ENCODE assay signal across 10 mouse cellular contexts in the genomic region with DNA sequence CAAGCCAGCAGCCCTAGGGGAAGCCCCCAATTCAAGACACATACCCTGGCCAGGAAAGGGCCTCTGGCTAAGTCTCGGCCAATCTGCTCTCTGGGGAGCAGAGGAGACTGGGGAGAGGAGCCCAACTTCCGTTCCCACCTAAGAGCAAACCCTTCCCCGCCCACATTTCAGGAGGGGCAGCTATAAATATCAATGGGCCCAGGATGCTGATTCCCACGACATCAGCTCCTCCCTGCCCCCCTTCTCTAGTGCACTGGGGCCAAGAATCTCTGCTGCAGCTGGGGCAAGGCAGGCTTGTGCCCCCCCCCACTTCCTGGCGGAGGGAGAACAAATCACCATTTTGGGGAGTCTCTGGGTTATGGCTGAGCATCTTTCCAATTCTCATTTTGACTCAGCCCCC. TPM values are rescaled to one million over a fixed set of nuclear protein-coding genes. Genes with fewer than 3 reads are reported as not detected.
A peak's percentile ranks its signal among the peaks of the same experiment; 100 is the strongest.
DNase-seq lines count a peak whose midpoint lies in the region; ATAC-seq lines count a peak whose summit lies in the region.
"Had no signal": no experiment of that assay in that cellular context is flagged by ENCODE, and none has a peak within 500 bp of the region (broad histone marks: within the 10 kb centered on the region; RNA-seq: fewer than 3 reads in every experiment).

No protein-coding gene starts in this region.

- peaks cover 83% of the 10 kb centered on the region for H3K4me1 ChIP-seq in heart, embryonic 15.5 days (replicated peaks)
- H3K4me1 ChIP-seq in hindbrain, embryonic 10.5 days (replicated peaks), result peaks cover 28% of the 10 kb centered on the region

- DNase-seq in thymus, postnatal 4 days, result peak; percentile 43
- no peak for DNase-seq in thymus, postnatal 36 days
- DNase-seq in lung, adult 18-20 months, result peak; percentile 26 to 31
- DNase-seq in adipocyte (ENCODE audit: low spot score), result no peak
- no peak for DNase-seq in hindbrain, embryonic 10.5 days (ENCODE audit: low spot score)
- no peak for DNase-seq in right cerebral cortex, postnatal 4 days
- no peak for DNase-seq in spleen, postnatal 14 days (ENCODE audit: low spot score in 2 of 2)
- DNase-seq: cerebellum, adult 9-10 months had no signal

- H3K27ac ChIP-seq in heart, embryonic 15.5 days, result peak overlapping the region; percentile 87
- H3K27ac ChIP-seq in hindbrain, embryonic 10.5 days, result no peak overlapping the region

- no peaks in the 10 kb centered on the region for H3K9me3 ChIP-seq in heart, embryonic 15.5 days (replicated peaks)
- H3K9me3 ChIP-seq in hindbrain, embryonic 10.5 days, result no peaks in the 10 kb centered on the region
- H3K9me3 ChIP-seq: G1E had no signal

- H3K4me3 ChIP-seq in heart, embryonic 15.5 days, result no peak overlapping the region; the same call in 1 of the 2 replicates
- no peak overlapping the region for H3K4me3 ChIP-seq in hindbrain, embryonic 10.5 days

- 10% methylated on average over 5 of the region's 5 CpGs for WGBS in heart, embryonic 15.5 days
- 58% methylated on average over 5 of the region's 5 CpGs for WGBS in hindbrain, embryonic 10.5 days

- no peaks in the 10 kb centered on the region for H3K36me3 ChIP-seq in heart, embryonic 15.5 days
- H3K36me3 ChIP-seq in hindbrain, embryonic 10.5 days, result no peaks in the 10 kb centered on the region
- H3K36me3 ChIP-seq: G1E had no signal

- peak; percentile 27; the same call in 1 of the 2 replicates for ATAC-seq in heart, embryonic 15.5 days (replicated peaks; ENCODE audit: insufficient number of reproducible peaks, insufficient read depth, low FRiP score, low read depth)

- peak overlapping the region; percentile 56 for H3K4me2 ChIP-seq in heart, embryonic 15.5 days

- H3K27me3 ChIP-seq in heart, embryonic 15.5 days, result no peaks in the 10 kb centered on the region
- peaks cover 21% of the 10 kb centered on the region for H3K27me3 ChIP-seq in hindbrain, embryonic 10.5 days (ENCODE audit: insufficient read depth, poor library complexity, severe bottlenecking)

- H3K9ac ChIP-seq in heart, embryonic 15.5 days, result peak overlapping the region; percentile 3; the same call in 1 of the 2 replicates

RNA-seq across cellular contexts. Expression of gene Cspg4, which starts 6.4 kb away (rescaled TPM):
- polyA plus RNA-seq in heart, embryonic 15.5 days (2015; fragmentation: Nextera tagmentation; extraction: Ambion mirVana), result 28.9 and 38.3 TPM in 2 replicates
- polyA plus RNA-seq in hindbrain, embryonic 10.5 days (2016; fragmentation: Nextera tagmentation; extraction: Ambion mirVana), result 1.9 and 2.0 TPM in 2 replicates
- polyA plus RNA-seq: G1E had no signal

RNA-seq across cellular contexts. Expression of gene Odf3l1, which starts 6.7 kb away (rescaled TPM):
- 0.38 and 0.62 TPM in 2 replicates for polyA plus RNA-seq in heart, embryonic 15.5 days (2015; fragmentation: Nextera tagmentation; extraction: Ambion mirVana)
- polyA plus RNA-seq in hindbrain, embryonic 10.5 days (2016; fragmentation: Nextera tagmentation; extraction: Ambion mirVana), result 0.14 TPM in 1 of 2 replicates, not detected in the other
- polyA plus RNA-seq: G1E had no signal

RNA-seq across cellular contexts. Expression of gene Snx33, which starts 57.0 kb away (rescaled TPM):
- 7.0 and 9.5 TPM in 2 replicates for polyA plus RNA-seq in heart, embryonic 15.5 days (2015; fragmentation: Nextera tagmentation; extraction: Ambion mirVana)
- polyA plus RNA-seq in hindbrain, embryonic 10.5 days (2016; fragmentation: Nextera tagmentation; extraction: Ambion mirVana), result 6.7 and 9.2 TPM in 2 replicates

Comparison
In these comparisons a context has a peak if more than half of its experiments do, and no peak if none do; other contexts are left out.
1. DNase-seq: peak in thymus, postnatal 4 days (single experiment) and lung, adult 18-20 months (2 of 2); none in thymus, postnatal 36 days (0 of 2), adipocyte (single experiment), hindbrain, embryonic 10.5 days (single experiment), right cerebral cortex, postnatal 4 days (single experiment) and spleen, postnatal 14 days (0 of 2).